Mouse (Mus musculus) ES-E14 (cell line): ENCODE results near the gene Aurkaip1.

Experiments used
- HCFC1 ChIP-seq: IDR thresholded peaks from 2 replicates; pipeline ENCODE4 v1.6.1; 2012; ENCODE audit warnings: low read length, inconsistent platforms, borderline replicate concordance; ENCODE audit not compliant: insufficient read depth
- ZC3H11A ChIP-seq: IDR thresholded peaks from 2 replicates; pipeline ENCODE4 v1.6.1; 2012; ENCODE audit warnings: low read depth, mild to moderate bottlenecking, inconsistent platforms, low read length, borderline replicate concordance

GRCm38 (mm10) chr4:155790650-155791161, 40.4 kb upstream of the Aurkaip1 start:
- TF ChIP-seq HCFC1 (no peak), ZC3H11A (no peak)
